Mouse (Mus musculus) embryonic fibroblast, embryonic 13.5 days (primary cell): ENCODE results near the gene Jph4.

ENCODE experiments used
- CTCF ChIP-seq: IDR thresholded peaks from 2 replicates; pipeline ENCODE4 v1.5.1; 2011; ENCODE audit warnings: mild to moderate bottlenecking, control low read depth, low read length, moderate library complexity, borderline replicate concordance; ENCODE audit not compliant: insufficient read depth
- POLR2A ChIP-seq: IDR thresholded peaks from 2 replicates; pipeline ENCODE4 v1.6.1; 2011; ENCODE audit warnings: low read depth, mild to moderate bottlenecking, control low read depth, low read length, moderate library complexity

DNA sequence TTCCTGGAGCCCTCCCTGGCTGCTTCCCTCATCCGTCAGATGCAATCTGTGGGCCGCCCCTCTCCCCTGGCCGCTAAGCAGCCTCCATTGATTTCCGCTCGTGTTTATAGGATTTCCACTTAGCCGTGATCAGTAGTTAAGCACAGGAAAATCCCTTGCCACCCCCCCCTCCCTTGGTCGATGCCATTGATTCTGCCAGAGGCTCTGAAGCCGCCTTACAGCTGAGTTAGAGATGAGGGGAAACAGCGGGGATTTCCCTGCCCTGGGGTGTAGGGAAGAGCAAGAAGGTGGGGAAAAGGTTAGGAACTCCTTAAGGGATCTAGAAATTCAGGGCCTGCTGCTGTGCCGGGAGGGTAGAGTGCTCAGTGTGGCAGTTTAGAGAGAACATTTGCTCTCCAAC is 19.1 kb downstream of the Jph4 start:
- TF ChIP-seq POLR2A (no peak), CTCF (no peak)
